Mouse (Mus musculus) myocyte (in vitro differentiated cells): ENCODE results near the gene Gm3952. TPM values are rescaled to one million over a fixed set of nuclear protein-coding genes. Genes with fewer than 3 reads are reported as not detected.

Source experiments
- H3K27me3 ChIP-seq: one replicate; pipeline ENCODE4 v1.6.1; 2011; ENCODE audit not compliant: control insufficient read depth, insufficient read depth, insufficient read length
- H3K36me3 ChIP-seq: one replicate; pipeline ENCODE4 v1.6.1; 2011; ENCODE audit not compliant: control insufficient read depth, insufficient read depth
- H3K4me2 ChIP-seq: one replicate; pipeline ENCODE4 v1.6.1; 2011; ENCODE audit warnings: low read depth, control low read depth
- H3K4me3 ChIP-seq: one replicate; pipeline ENCODE4 v1.5.1; 2011; ENCODE audit warnings: mild to moderate bottlenecking, control low read depth, moderate library complexity
- H3K79me2 ChIP-seq: one replicate; pipeline ENCODE4 v1.6.1; 2011; ENCODE audit not compliant: control insufficient read depth, insufficient read depth
- H3ac ChIP-seq: one replicate; pipeline ENCODE4 v1.6.1; 2011; ENCODE audit not compliant: control insufficient read depth, insufficient read length
- CEBPB ChIP-seq: IDR thresholded peaks from 2 replicates; pipeline ENCODE4 v1.6.1; 2011; ENCODE audit warnings: mild to moderate bottlenecking, moderate library complexity; ENCODE audit not compliant: poor library complexity, insufficient read depth, severe bottlenecking
- E2F4 ChIP-seq: IDR thresholded peaks from one replicate; pipeline ENCODE4 v1.6.1; 2011; ENCODE audit warnings: mild to moderate bottlenecking, control low read depth, moderate library complexity; ENCODE audit not compliant: insufficient read depth
- MAX ChIP-seq: IDR thresholded peaks from one replicate; pipeline ENCODE4 v1.6.1; 2011; ENCODE audit warnings: low read depth, mild to moderate bottlenecking, control low read depth
- MYOD1 ChIP-seq, 3 experiments: IDR thresholded peaks; one replicate each; pipeline ENCODE4 v1.6.1; 2011; ENCODE audit warnings: control low read depth in 2 of 3, low read depth in 2 of 3, mild to moderate bottlenecking in 2 of 3, moderate library complexity in 1 of 3; ENCODE audit not compliant: insufficient read length in 2 of 3, control insufficient read depth in 1 of 3
- MYOG ChIP-seq, 3 experiments: IDR thresholded peaks; one replicate each; pipeline ENCODE4 v1.6.1; 2011; ENCODE audit warnings: control low read depth in 2 of 3, low read depth in 2 of 3, mild to moderate bottlenecking in 2 of 3; ENCODE audit not compliant: insufficient read length in 2 of 3, control insufficient read depth in 1 of 3, insufficient read depth in 1 of 3
- POLR2A ChIP-seq: IDR thresholded peaks from one replicate; pipeline ENCODE4 v1.6.1; 2011; ENCODE audit warnings: low read depth, mild to moderate bottlenecking, control low read depth, moderate library complexity; ENCODE audit not compliant: insufficient read length
- POLR2AphosphoS2 ChIP-seq: IDR thresholded peaks from one replicate; pipeline ENCODE4 v1.6.1; 2011; ENCODE audit warnings: low read depth, control low read depth; ENCODE audit not compliant: insufficient read length
- REST ChIP-seq: IDR thresholded peaks from one replicate; pipeline ENCODE4 v1.6.1; 2011; ENCODE audit warnings: mild to moderate bottlenecking, control low read depth, moderate library complexity; ENCODE audit not compliant: insufficient read depth, insufficient read length
- SRF ChIP-seq: IDR thresholded peaks from one replicate; pipeline ENCODE4 v1.6.1; 2011; ENCODE audit warnings: low read depth; ENCODE audit not compliant: control insufficient read depth, insufficient read length
- TCF12 ChIP-seq: IDR thresholded peaks from one replicate; pipeline ENCODE4 v1.6.1; 2011; ENCODE audit warnings: mild to moderate bottlenecking, control low read depth; ENCODE audit not compliant: poor library complexity, insufficient read depth, severe bottlenecking
- TCF3 ChIP-seq: IDR thresholded peaks from one replicate; pipeline ENCODE4 v1.6.1; 2011; ENCODE audit warnings: low read depth, control low read depth; ENCODE audit not compliant: insufficient read length
- USF1 ChIP-seq: IDR thresholded peaks from one replicate; pipeline ENCODE4 v1.6.1; 2011; ENCODE audit warnings: low read depth, mild to moderate bottlenecking, control low read depth, moderate library complexity
- polyA plus RNA-seq: library from polyadenylated mRNA; unstranded; fragments of >200 nt; fragmentation: generic; extraction: Trizol; gene quantifications from one replicate; pipeline ENCODE4 v1.2.1, GENCODE M21; 2012; ENCODE audit warnings: missing spikeins

The Gm3952 gene
- polyA plus RNA-seq, 1 experiment = not detected

GRCm38 (mm10) chr8:128704376-128704775 is 94.1 kb downstream of the Gm3952 start:
- Histone ChIP-seq H3K36me3 (peaks cover 29% of the 10 kb centered on the region), H3K4me2 (no peak overlapping the region), H3K79me2 (peaks cover 92% of the 10 kb centered on the region), H3ac (no peak overlapping the region), H3K4me3 (no peak overlapping the region), H3K27me3 (no peaks in the 10 kb centered on the region)
- TF ChIP-seq E2F4 (no peak), POLR2AphosphoS2 (no peak), MAX (no peak), TCF12 (no peak), MYOD1 (IDR thresholded peaks at IDR 0.05; ENCODE audit: control insufficient read depth in 1 of 3, insufficient read length in 2 of 3, low read depth in 2 of 3) (no peak), USF1 (no peak), TCF3 (no peak), REST (no peak), SRF (no peak), POLR2A (no peak), MYOG (IDR thresholded peaks at IDR 0.05; ENCODE audit: control insufficient read depth in 1 of 3, insufficient read depth in 1 of 3, insufficient read length in 2 of 3, low read depth in 2 of 3) (no peak)

GRCm38 (mm10) chr8:128697945-128698344 is 100.5 kb downstream of the Gm3952 start:
- Histone ChIP-seq H3K27me3 (no peaks in the 10 kb centered on the region), H3K4me2 (no peak overlapping the region), H3K36me3 (no peaks in the 10 kb centered on the region), H3K79me2 (peaks cover 100% of the 10 kb centered on the region), H3ac (no peak overlapping the region), H3K4me3 (no peak overlapping the region)
- no peak for TF ChIP-seq CEBPB
- no peak for TF ChIP-seq POLR2AphosphoS2

- no peak for TF ChIP-seq POLR2AphosphoS2
- no peak for TF ChIP-seq USF1
- no peak for TF ChIP-seq CEBPB
- no peak for TF ChIP-seq MYOG (IDR thresholded peaks at IDR 0.05; ENCODE audit: control insufficient read depth in 1 of 3, insufficient read depth in 1 of 3, insufficient read length in 2 of 3, low read depth in 2 of 3)
- no peak for TF ChIP-seq E2F4
- TF ChIP-seq TCF12 = no peak
- no peak for TF ChIP-seq MAX
- TF ChIP-seq REST = no peak
- TF ChIP-seq POLR2A = no peak
- no peak for TF ChIP-seq MYOD1 (IDR thresholded peaks at IDR 0.05; ENCODE audit: control insufficient read depth in 1 of 3, insufficient read length in 2 of 3, low read depth in 2 of 3)
- TF ChIP-seq SRF = no peak
- TF ChIP-seq TCF3 = no peak
- Histone ChIP-seq H3K4me2 (no peak overlapping the region), H3ac (no peak overlapping the region), H3K36me3 (no peaks in the 10 kb centered on the region), H3K79me2 (peaks cover 100% of the 10 kb centered on the region), H3K27me3 (no peaks in the 10 kb centered on the region), H3K4me3 (no peak overlapping the region)
Measured at GRCm38 (mm10) chr8:128696701-128697397, 101.6 kb downstream of the Gm3952 start.

Other genes starting within 250 kb of the Gm3952 start
- gene Itgb1, start 113.0 kb downstream of the Gm3952 start, polyA plus RNA-seq = 232 TPM